Mouse (Mus musculus) myocyte (in vitro differentiated cells): ENCODE data around the gene Hectd4. TPM values are rescaled to one million over a fixed set of nuclear protein-coding genes. Genes with fewer than 3 reads are reported as not detected.

Experiments
- H3K27me3 ChIP-seq: one replicate; pipeline ENCODE4 v1.6.1; 2011; ENCODE audit not compliant: control insufficient read depth, insufficient read depth, insufficient read length
- H3K36me3 ChIP-seq: one replicate; pipeline ENCODE4 v1.6.1; 2011; ENCODE audit not compliant: control insufficient read depth, insufficient read depth
- H3K4me2 ChIP-seq: one replicate; pipeline ENCODE4 v1.6.1; 2011; ENCODE audit warnings: low read depth, control low read depth
- H3K4me3 ChIP-seq: one replicate; pipeline ENCODE4 v1.5.1; 2011; ENCODE audit warnings: mild to moderate bottlenecking, control low read depth, moderate library complexity
- H3K79me2 ChIP-seq: one replicate; pipeline ENCODE4 v1.6.1; 2011; ENCODE audit not compliant: control insufficient read depth, insufficient read depth
- H3ac ChIP-seq: one replicate; pipeline ENCODE4 v1.6.1; 2011; ENCODE audit not compliant: control insufficient read depth, insufficient read length
- CEBPB ChIP-seq: IDR thresholded peaks from 2 replicates; pipeline ENCODE4 v1.6.1; 2011; ENCODE audit warnings: mild to moderate bottlenecking, moderate library complexity; ENCODE audit not compliant: poor library complexity, insufficient read depth, severe bottlenecking
- E2F4 ChIP-seq: IDR thresholded peaks from one replicate; pipeline ENCODE4 v1.6.1; 2011; ENCODE audit warnings: mild to moderate bottlenecking, control low read depth, moderate library complexity; ENCODE audit not compliant: insufficient read depth
- MAX ChIP-seq: IDR thresholded peaks from one replicate; pipeline ENCODE4 v1.6.1; 2011; ENCODE audit warnings: low read depth, mild to moderate bottlenecking, control low read depth
- MYOD1 ChIP-seq, 3 experiments: IDR thresholded peaks; one replicate each; pipeline ENCODE4 v1.6.1; 2011; ENCODE audit warnings: control low read depth in 2 of 3, low read depth in 2 of 3, mild to moderate bottlenecking in 2 of 3, moderate library complexity in 1 of 3; ENCODE audit not compliant: insufficient read length in 2 of 3, control insufficient read depth in 1 of 3
- MYOG ChIP-seq, 3 experiments: IDR thresholded peaks; one replicate each; pipeline ENCODE4 v1.6.1; 2011; ENCODE audit warnings: control low read depth in 2 of 3, low read depth in 2 of 3, mild to moderate bottlenecking in 2 of 3; ENCODE audit not compliant: insufficient read length in 2 of 3, control insufficient read depth in 1 of 3, insufficient read depth in 1 of 3
- POLR2A ChIP-seq: IDR thresholded peaks from one replicate; pipeline ENCODE4 v1.6.1; 2011; ENCODE audit warnings: low read depth, mild to moderate bottlenecking, control low read depth, moderate library complexity; ENCODE audit not compliant: insufficient read length
- POLR2AphosphoS2 ChIP-seq: IDR thresholded peaks from one replicate; pipeline ENCODE4 v1.6.1; 2011; ENCODE audit warnings: low read depth, control low read depth; ENCODE audit not compliant: insufficient read length
- REST ChIP-seq: IDR thresholded peaks from one replicate; pipeline ENCODE4 v1.6.1; 2011; ENCODE audit warnings: mild to moderate bottlenecking, control low read depth, moderate library complexity; ENCODE audit not compliant: insufficient read depth, insufficient read length
- SRF ChIP-seq: IDR thresholded peaks from one replicate; pipeline ENCODE4 v1.6.1; 2011; ENCODE audit warnings: low read depth; ENCODE audit not compliant: control insufficient read depth, insufficient read length
- TCF12 ChIP-seq: IDR thresholded peaks from one replicate; pipeline ENCODE4 v1.6.1; 2011; ENCODE audit warnings: mild to moderate bottlenecking, control low read depth; ENCODE audit not compliant: poor library complexity, insufficient read depth, severe bottlenecking
- TCF3 ChIP-seq: IDR thresholded peaks from one replicate; pipeline ENCODE4 v1.6.1; 2011; ENCODE audit warnings: low read depth, control low read depth; ENCODE audit not compliant: insufficient read length
- USF1 ChIP-seq: IDR thresholded peaks from one replicate; pipeline ENCODE4 v1.6.1; 2011; ENCODE audit warnings: low read depth, mild to moderate bottlenecking, control low read depth, moderate library complexity
- polyA plus RNA-seq: library from polyadenylated mRNA; unstranded; fragments of >200 nt; fragmentation: generic; extraction: Trizol; gene quantifications from one replicate; pipeline ENCODE4 v1.2.1, GENCODE M21; 2012; ENCODE audit warnings: missing spikeins

Hectd4 gene
- polyA plus RNA-seq, 1 experiment = 6.6 TPM

- Histone ChIP-seq H3ac (no peak overlapping the region), H3K4me2 (peak overlapping the region; percentile 77), H3K79me2 (no peaks in the 10 kb centered on the region), H3K36me3 (no peaks in the 10 kb centered on the region), H3K27me3 (no peaks in the 10 kb centered on the region), H3K4me3 (no peak overlapping the region)
- TF ChIP-seq MYOG (IDR thresholded peaks at IDR 0.05; ENCODE audit: control insufficient read depth in 1 of 3, insufficient read depth in 1 of 3, insufficient read length in 2 of 3, low read depth in 2 of 3) (no peak), CEBPB (no peak), SRF (no peak), MYOD1 (IDR thresholded peaks at IDR 0.05; ENCODE audit: control insufficient read depth in 1 of 3, insufficient read length in 2 of 3, low read depth in 2 of 3) (no peak), POLR2A (no peak), USF1 (no peak), REST (no peak), E2F4 (no peak), TCF3 (no peak), POLR2AphosphoS2 (no peak), MAX (no peak), TCF12 (no peak)
These were observed 167.1 kb downstream of the Hectd4 start for GRCm38 (mm10) chr5:121387126-121387525.

DNA sequence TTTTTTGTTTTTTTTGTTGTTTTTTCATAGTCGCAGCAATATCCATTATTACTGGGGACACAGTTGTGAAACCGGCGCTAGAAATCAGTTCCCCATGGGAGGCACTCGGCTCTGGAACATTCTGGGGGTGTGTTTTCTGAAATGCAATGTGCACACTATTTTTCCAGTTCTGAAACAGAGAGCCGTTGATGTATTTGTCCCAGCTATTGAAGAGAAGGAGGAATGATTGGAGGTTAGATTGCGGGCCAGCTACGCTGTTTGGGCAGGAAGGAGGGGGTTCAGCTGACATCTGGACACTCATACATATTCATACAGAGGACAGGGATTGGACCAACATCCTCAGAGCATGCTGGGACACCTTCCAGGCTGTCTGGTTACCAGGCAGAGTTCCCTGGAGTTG is 169.1 kb downstream of the Hectd4 start:
- Histone ChIP-seq H3K36me3 (no peaks in the 10 kb centered on the region), H3K79me2 (no peaks in the 10 kb centered on the region), H3K4me3 (no peak overlapping the region), H3ac (no peak overlapping the region), H3K27me3 (no peaks in the 10 kb centered on the region), H3K4me2 (no peak overlapping the region)
- TF ChIP-seq MYOD1 (IDR thresholded peaks at IDR 0.05; ENCODE audit: control insufficient read depth in 1 of 3, insufficient read length in 2 of 3, low read depth in 2 of 3) (no peak), TCF3 (no peak), MYOG (IDR thresholded peaks at IDR 0.05; ENCODE audit: control insufficient read depth in 1 of 3, insufficient read depth in 1 of 3, insufficient read length in 2 of 3, low read depth in 2 of 3) (no peak), POLR2A (no peak), MAX (no peak), TCF12 (no peak), REST (no peak), E2F4 (no peak)

DNA sequence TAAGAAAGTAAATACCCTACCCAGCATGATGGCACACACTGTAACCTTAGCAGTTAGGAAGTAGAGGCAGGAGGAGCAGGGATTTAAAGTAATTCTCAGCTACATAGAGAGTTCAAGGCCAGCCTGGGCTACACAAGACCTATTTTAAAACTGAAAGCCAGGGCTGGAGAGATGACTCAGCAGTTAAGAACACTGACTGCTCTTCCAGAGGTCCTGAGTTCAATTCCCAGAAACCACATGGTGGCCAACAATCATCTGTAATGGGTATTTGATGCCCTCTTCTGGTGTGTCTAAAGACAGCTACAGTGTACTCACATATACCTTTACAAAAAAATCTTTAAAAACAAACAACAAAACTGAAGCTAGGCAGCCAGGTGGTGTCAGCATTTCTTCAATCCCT is 169.7 kb downstream of the Hectd4 start:
- Histone ChIP-seq H3K4me3 (no peak overlapping the region), H3K36me3 (no peaks in the 10 kb centered on the region), H3K4me2 (no peak overlapping the region), H3ac (no peak overlapping the region), H3K79me2 (no peaks in the 10 kb centered on the region), H3K27me3 (no peaks in the 10 kb centered on the region)
- TF ChIP-seq E2F4 (no peak), USF1 (no peak), TCF12 (no peak), REST (no peak), TCF3 (no peak), POLR2A (no peak), POLR2AphosphoS2 (no peak), CEBPB (no peak)

GRCm38 (mm10) chr5:121392667-121393380 is 172.8 kb downstream of the Hectd4 start:
- Histone ChIP-seq H3K79me2 (no peaks in the 10 kb centered on the region), H3K36me3 (no peaks in the 10 kb centered on the region), H3K4me3 (no peak overlapping the region), H3ac (no peak overlapping the region), H3K4me2 (no peak overlapping the region), H3K27me3 (no peaks in the 10 kb centered on the region)
- TF ChIP-seq POLR2AphosphoS2 (no peak), MAX (no peak), POLR2A (no peak), TCF12 (no peak), REST (no peak)

DNA sequence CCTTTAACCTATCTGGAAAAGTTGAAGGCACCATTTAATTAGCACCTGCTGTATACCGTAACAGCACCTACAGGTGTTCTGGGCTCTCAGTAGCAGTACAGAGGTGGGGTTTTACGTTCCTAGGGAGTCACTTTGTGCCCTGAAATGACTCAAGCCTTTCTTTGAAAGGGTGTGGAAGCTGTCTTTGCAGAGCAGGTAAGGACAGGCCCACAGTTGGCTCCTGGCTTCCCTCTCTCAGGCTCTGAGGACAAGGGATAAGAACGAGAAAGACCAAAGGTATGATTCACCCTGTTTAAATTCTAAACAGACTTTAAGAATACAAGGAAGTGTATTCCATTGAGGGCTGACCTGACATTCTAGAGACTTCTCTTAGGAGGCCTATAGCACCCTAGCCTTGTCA is 173.4 kb downstream of the Hectd4 start:
- TF ChIP-seq POLR2A (no peak), MAX (no peak), MYOD1 (IDR thresholded peaks at IDR 0.05; ENCODE audit: control insufficient read depth in 1 of 3, insufficient read length in 2 of 3, low read depth in 2 of 3) (no peak), E2F4 (no peak), POLR2AphosphoS2 (no peak), MYOG (IDR thresholded peaks at IDR 0.05; ENCODE audit: control insufficient read depth in 1 of 3, insufficient read depth in 1 of 3, insufficient read length in 2 of 3, low read depth in 2 of 3) (no peak), CEBPB (no peak)

More for the DNA sequence above, 173.4 kb downstream of the Hectd4 start:
- Histone ChIP-seq H3K27me3 (no peaks in the 10 kb centered on the region), H3K79me2 (peaks cover 4% of the 10 kb centered on the region), H3ac (no peak overlapping the region), H3K36me3 (no peaks in the 10 kb centered on the region), H3K4me3 (no peak overlapping the region), H3K4me2 (no peak overlapping the region)
